Mouse (Mus musculus) gastrocnemius, postnatal 25 days (tissue): ENCODE data around the gene Spry1. TPM values are rescaled to one million over a fixed set of nuclear protein-coding genes. Genes with fewer than 3 reads are reported as not detected.
"Not testable (repeated sequence)": the region's sequence is repeated elsewhere in the genome, so short reads cannot be mapped to it uniquely, and the experiment has no call there.

Experiments
- DNase-seq: peaks from one replicate; pipeline ENCODE4 v3.0.0; 2022
- long read RNA-seq, 2 experiments: library from polyadenylated mRNA; stranded (forward); transcript quantifications; one replicate each; pipeline ENCODE4 v2.0.0; 2021
- total RNA-seq, 2 experiments: library from RNA; stranded (reverse); gene quantifications; 1 replicate in 1 of 2; 2 replicates in 1 of 2; pipeline ENCODE4 v1.2.3; 2021

Spry1 gene
- total RNA-seq = 10 to 100 TPM; 18.8 to 21.5 TPM
- long read RNA-seq, experiment 1, transcript Spry1-203 (3 exons, 2,451 nt) = minor isoform, 10 of 26 reads
- long read RNA-seq, experiment 1, transcript Spry1-201 (3 exons, 2,481 nt) = major isoform, 12 of 26 reads
- long read RNA-seq, experiment 1, partial matches to known transcripts = 0 of 26 reads
- long read RNA-seq, experiment 1, other reads (novel, unspliced or antisense) = 3 of 26 reads
- long read RNA-seq, experiment 2, transcript Spry1-203 (3 exons, 2,451 nt) = minor isoform, 19 of 46 reads
- long read RNA-seq, experiment 2, transcript Spry1-201 (3 exons, 2,481 nt) = major isoform, 21 of 46 reads
- long read RNA-seq, experiment 2, partial matches to known transcripts = 0 of 46 reads
- long read RNA-seq, experiment 2, other reads (novel, unspliced or antisense) = 4 of 46 reads

DNA sequence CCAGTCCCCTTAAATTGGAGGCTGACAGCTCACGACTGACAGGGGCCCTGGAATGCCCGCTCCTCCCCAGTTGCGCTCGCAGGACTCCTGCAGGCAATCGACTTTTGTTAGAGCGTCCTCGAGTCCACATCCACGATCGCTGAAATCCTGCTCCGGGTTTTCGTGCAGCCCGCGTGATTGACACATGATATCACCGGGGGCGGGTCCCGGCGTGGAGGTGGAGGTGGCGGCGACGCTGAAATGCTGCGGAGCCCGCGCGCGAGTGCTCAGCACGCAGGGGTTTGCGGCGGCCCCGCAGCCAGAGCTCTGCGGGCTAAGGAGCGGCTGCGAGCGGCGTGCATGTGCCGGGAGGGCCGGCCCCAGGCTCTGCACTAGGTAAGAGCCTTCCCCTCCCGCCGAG, at the start of gene Spry1:
Gene Spry1, plus strand, starts transcription at position 258 of the 400 bp plus-strand sequence.
- DNase-seq = peak; percentile 95

- peak; percentile 39 for DNase-seq
Observed at GRCm38 (mm10) chr3:37595721-37596120, 44.0 kb upstream of the Spry1 start.

- no peak for DNase-seq
Observed at GRCm38 (mm10) chr3:37596519-37596918, 43.2 kb upstream of the Spry1 start.

DNA sequence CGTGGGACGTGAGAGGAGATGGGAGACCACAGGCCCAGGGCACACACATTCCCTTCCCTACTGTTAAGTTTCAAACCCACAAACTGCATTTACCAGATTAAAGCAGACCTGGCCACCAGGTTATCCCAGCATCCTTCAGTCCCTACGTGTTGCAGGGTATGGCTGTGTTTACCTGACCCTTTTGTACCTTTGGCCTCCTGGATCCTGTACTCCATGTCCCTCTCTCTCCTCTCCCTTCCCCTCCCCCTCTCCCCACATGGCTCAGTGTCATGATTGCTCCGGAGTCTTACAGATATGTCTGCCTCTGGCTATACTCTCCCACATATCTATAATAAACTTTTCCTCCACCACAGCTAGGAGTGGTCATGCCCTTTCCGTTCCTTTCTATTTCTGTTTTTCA, 42.5 kb upstream of the Spry1 start:
- no peak for DNase-seq

- not testable (repeated sequence) for DNase-seq
Observed at GRCm38 (mm10) chr3:37599641-37600040, 40.1 kb upstream of the Spry1 start.

- DNase-seq = no peak
Observed at GRCm38 (mm10) chr3:37602356-37602755, 37.4 kb upstream of the Spry1 start.

- DNase-seq = no peak
Observed at GRCm38 (mm10) chr3:37602890-37603289, 36.9 kb upstream of the Spry1 start.

- no peak for DNase-seq
Observed at GRCm38 (mm10) chr3:37603541-37603940, 36.2 kb upstream of the Spry1 start.

- peak; percentile 21 for DNase-seq
Observed at GRCm38 (mm10) chr3:37604976-37605875, 34.5 kb upstream of the Spry1 start.

- peak; percentile 19 for DNase-seq
Observed at GRCm38 (mm10) chr3:37605876-37606238, 33.9 kb upstream of the Spry1 start.

DNA sequence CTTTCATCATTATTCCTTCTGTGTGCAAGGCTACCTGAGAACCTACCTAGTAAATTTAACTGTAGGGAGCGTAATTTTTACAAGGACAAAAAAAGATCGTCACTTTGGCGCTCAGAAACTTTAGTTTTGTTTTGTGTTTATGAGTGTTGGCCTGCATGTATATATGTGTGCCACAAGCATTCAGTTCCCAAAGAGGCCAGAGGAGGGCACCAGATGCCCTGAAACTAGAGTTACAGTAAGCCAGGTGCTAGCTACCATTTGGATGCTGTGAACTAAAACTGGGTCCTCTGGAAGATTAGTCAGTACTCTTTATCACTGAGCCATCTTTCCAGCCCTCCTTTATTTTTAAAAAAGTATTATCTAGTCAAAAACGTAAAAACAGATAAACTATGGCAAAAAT, 30.8 kb upstream of the Spry1 start:
- no peak for DNase-seq

DNA sequence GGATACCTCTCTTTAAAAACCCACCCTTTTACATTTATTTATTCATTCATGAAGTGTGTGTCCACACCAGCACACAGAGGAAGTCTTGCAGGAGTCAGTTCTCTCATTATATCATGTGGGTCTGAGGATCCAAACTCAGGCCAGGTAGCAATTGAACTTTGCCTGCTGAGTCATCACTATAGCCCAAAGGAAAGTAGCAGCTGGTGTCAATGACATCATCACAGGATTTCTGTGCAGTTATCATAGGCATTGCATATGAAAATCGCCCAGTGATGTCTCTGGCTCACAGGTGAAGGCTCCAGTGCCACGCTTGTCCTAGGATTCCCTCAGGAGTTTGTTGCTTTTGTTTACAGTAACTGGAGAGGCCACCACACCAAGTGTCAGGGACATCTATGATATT, 29.1 kb upstream of the Spry1 start:
- no peak for DNase-seq

- DNase-seq = peak; percentile 19
Observed at GRCm38 (mm10) chr3:37613722-37614121, 26.0 kb upstream of the Spry1 start.

- no peak for DNase-seq
Observed at GRCm38 (mm10) chr3:37614878-37615650, 24.7 kb upstream of the Spry1 start.

DNA sequence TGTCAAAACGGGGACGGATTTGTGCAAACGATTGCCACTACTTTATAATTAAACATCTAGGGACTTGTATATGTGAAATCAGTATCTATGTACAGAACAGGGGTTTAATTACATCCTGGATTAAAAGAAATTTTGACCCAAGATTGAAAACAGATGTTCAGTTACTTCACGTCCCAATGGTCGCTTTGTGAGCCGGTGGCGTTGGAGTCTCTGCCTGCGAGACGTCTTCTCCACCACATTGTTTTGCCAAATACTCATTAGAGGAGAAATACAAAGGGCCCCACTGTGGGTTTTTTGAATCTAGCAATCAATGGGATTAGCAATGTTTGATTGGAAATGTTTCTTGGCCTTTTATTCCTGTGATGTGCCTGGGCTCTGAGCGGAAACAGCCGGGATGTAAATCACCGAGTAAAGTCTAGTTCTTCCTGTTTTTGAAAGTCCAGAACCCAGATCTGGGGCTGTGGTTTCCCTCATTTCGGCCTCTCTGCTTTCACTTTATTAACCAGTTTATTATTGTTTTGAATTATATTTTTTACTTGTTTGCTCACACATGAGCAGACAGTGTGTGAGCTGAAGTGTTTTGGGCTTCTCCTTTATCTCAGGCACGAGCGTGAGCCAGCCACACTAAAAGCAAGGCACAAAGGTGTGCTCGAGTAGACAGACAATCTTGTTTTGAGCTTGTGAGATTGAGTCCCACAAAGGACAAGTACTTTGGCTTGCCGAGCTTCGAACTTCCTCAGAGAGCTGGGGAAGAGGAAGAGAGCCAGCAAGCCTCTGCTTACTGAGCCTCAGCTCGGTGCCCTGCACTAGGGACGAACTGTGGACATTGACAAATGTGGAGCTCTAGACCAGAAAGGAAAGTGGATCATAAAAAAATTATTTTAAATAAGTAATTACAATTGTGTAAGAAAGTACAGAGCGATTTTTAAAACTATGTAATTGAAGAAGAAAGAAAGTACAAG, 22.9 kb upstream of the Spry1 start:
- DNase-seq = no peak

GRCm38 (mm10) chr3:37632246-37632645, 7.5 kb upstream of the Spry1 start:
- no peak for DNase-seq

DNA sequence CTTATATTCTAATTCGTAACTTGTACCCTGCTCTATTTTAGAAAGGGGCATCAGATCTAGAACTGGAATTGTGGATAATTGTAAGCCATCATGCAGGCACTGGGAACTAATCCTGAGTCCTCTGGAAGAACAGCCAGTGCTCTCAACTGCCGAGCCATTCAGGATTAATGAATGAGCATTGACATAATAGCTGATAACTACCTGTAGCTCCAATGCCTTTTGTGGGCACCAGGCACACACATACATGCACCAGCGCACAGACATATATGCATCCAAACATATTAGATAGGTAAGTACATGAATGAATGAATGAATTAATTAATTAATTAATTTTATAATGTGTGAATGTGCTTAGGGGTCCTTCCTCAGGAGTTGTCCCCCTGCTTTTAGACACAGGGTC, 7.0 kb upstream of the Spry1 start:
- DNase-seq = no peak

- no peak for DNase-seq
Observed at GRCm38 (mm10) chr3:37634648-37635047, 5.1 kb upstream of the Spry1 start.

GRCm38 (mm10) chr3:37636921-37637320, 2.8 kb upstream of the Spry1 start:
- no peak for DNase-seq

GRCm38 (mm10) chr3:37640162-37640721, 495 bp downstream of the Spry1 start:
- peak; percentile 57 for DNase-seq

GRCm38 (mm10) chr3:37640810-37641209, 1.1 kb downstream of the Spry1 start:
- peak; percentile 83 for DNase-seq
